Mouse (Mus musculus): ENCODE data around the gene Poll.

DNA sequence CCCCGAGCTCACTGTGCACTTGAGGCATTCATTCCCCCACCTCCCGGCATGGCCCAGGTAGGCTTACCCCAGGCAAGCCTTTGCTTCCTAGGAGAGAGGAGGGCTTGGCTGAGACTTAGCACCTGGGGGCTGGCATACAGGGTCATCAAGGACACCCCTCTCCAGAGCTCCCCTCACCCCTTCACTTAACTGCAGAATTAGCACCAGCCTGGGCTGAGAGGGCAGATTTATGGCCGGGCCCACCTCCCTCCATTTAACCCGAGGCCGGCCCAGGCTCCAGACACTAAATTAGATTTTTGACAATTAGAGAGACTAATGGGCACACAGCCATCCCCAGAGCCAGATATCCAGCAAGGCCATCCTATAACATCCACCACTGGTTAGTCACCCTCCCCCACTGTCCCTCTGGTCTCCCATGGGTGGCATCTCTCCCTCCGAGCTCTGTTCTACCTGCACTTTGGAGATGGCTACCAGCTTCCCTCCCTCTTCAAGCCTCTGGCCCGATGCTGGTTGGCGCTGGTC lies 25.1 kb downstream of the Poll start:
- TF ChIP-seq POLR2A (IDR thresholded peaks at IDR 0.05; ENCODE audit: insufficient read depth, low read length) (no peak), CTCF (IDR thresholded peaks at IDR 0.05; ENCODE audit: low read depth, low read length) (no peak), EP300 (IDR thresholded peaks at IDR 0.05; ENCODE audit: insufficient read depth, low read depth, low read length) (no peak)

All from ES-Bruce4 (cell line).